Mouse (Mus musculus): ENCODE results near the gene Omg.

DNA sequence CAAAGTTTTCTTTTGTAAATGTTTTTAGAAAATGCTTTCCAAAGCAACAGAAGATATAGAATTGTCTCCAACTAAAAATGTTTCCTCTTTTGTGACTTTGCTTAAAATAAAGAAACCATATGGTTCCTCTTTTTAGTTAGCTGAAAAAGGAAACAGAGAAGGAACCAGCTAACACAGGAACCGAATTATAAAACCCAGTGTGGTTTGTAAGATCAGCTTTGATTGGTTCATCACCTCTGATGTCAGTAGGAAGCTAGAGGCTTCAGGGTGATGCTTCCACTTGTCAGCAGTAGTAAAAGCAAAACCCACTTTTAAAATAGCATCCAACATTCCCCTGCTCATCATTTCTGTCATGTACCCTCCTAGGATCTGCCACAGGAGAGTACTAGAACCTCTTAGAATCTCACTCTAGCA lies 16.0 kb upstream of the Omg start:
- no peak for TF ChIP-seq CTCF (IDR thresholded peaks at IDR 0.05; ENCODE audit: borderline replicate concordance, insufficient read depth, low read depth, low read length)
- no peak for TF ChIP-seq POLR2A (IDR thresholded peaks at IDR 0.05; ENCODE audit: borderline replicate concordance, insufficient read depth, low read length)

Measured in cerebellum, adult 2 months (tissue).